Mouse (Mus musculus): ENCODE measurements around the gene Slc30a2. TPM values are rescaled to one million over a fixed set of nuclear protein-coding genes. Genes with fewer than 3 reads are reported as not detected.

The Slc30a2 gene
- polyA plus RNA-seq, 1 experiment = 0.35 TPM

GRCm38 (mm10) chr4:134359649-134360048 is 16.7 kb downstream of the Slc30a2 start:
- no peak overlapping the region for H3K4me2 ChIP-seq (ENCODE audit: low read depth)
- H3K4me3 ChIP-seq = no peak overlapping the region
- peaks cover 4% of the 10 kb centered on the region for H3K27me3 ChIP-seq (ENCODE audit: control insufficient read depth, insufficient read depth, insufficient read length)
- no peak for TF ChIP-seq SRF (IDR thresholded peaks at IDR 0.05; ENCODE audit: control insufficient read depth, insufficient read length, low read depth)
- no peak for TF ChIP-seq MYOG (IDR thresholded peaks at IDR 0.05; ENCODE audit: control insufficient read depth in 1 of 3, insufficient read depth in 1 of 3, insufficient read length in 2 of 3, low read depth in 2 of 3)
- no peak for TF ChIP-seq REST (IDR thresholded peaks at IDR 0.05; ENCODE audit: insufficient read depth, insufficient read length)
- no peak for TF ChIP-seq E2F4 (IDR thresholded peaks at IDR 0.05; ENCODE audit: insufficient read depth)
- no peak for TF ChIP-seq TCF12 (IDR thresholded peaks at IDR 0.05; ENCODE audit: insufficient read depth, poor library complexity, severe bottlenecking)
- TF ChIP-seq CEBPB (IDR thresholded peaks at IDR 0.05; ENCODE audit: insufficient read depth, poor library complexity, severe bottlenecking) = no peak
- no peak for TF ChIP-seq POLR2AphosphoS2 (IDR thresholded peaks at IDR 0.05; ENCODE audit: insufficient read length, low read depth)
- no peak for TF ChIP-seq MAX (IDR thresholded peaks at IDR 0.05; ENCODE audit: low read depth)
- no peak for TF ChIP-seq MYOD1 (IDR thresholded peaks at IDR 0.05; ENCODE audit: control insufficient read depth in 1 of 3, insufficient read length in 2 of 3, low read depth in 2 of 3)
- TF ChIP-seq TCF3 (IDR thresholded peaks at IDR 0.05; ENCODE audit: insufficient read length, low read depth) = no peak
- no peak for TF ChIP-seq USF1 (IDR thresholded peaks at IDR 0.05; ENCODE audit: low read depth)
- TF ChIP-seq POLR2A (IDR thresholded peaks at IDR 0.05; ENCODE audit: insufficient read length, low read depth) = no peak
- no peaks in the 10 kb centered on the region for H3K79me2 ChIP-seq (ENCODE audit: control insufficient read depth, insufficient read depth)
- no peaks in the 10 kb centered on the region for H3K36me3 ChIP-seq (ENCODE audit: control insufficient read depth, insufficient read depth)
- H3ac ChIP-seq (ENCODE audit: control insufficient read depth, insufficient read length) = no peak overlapping the region

GRCm38 (mm10) chr4:134361215-134361614 is 18.2 kb downstream of the Slc30a2 start:
- Histone ChIP-seq H3K36me3 (ENCODE audit: control insufficient read depth, insufficient read depth) (no peaks in the 10 kb centered on the region), H3K27me3 (ENCODE audit: control insufficient read depth, insufficient read depth, insufficient read length) (peaks cover 13% of the 10 kb centered on the region), H3K79me2 (ENCODE audit: control insufficient read depth, insufficient read depth) (no peaks in the 10 kb centered on the region), H3ac (ENCODE audit: control insufficient read depth, insufficient read length) (no peak overlapping the region), H3K4me2 (ENCODE audit: low read depth) (no peak overlapping the region), H3K4me3 (no peak overlapping the region)
- TF ChIP-seq REST (IDR thresholded peaks at IDR 0.05; ENCODE audit: insufficient read depth, insufficient read length) (no peak), CEBPB (IDR thresholded peaks at IDR 0.05; ENCODE audit: insufficient read depth, poor library complexity, severe bottlenecking) (no peak), TCF12 (IDR thresholded peaks at IDR 0.05; ENCODE audit: insufficient read depth, poor library complexity, severe bottlenecking) (no peak), TCF3 (IDR thresholded peaks at IDR 0.05; ENCODE audit: insufficient read length, low read depth) (no peak), MYOG (IDR thresholded peaks at IDR 0.05; ENCODE audit: control insufficient read depth in 1 of 3, insufficient read depth in 1 of 3, insufficient read length in 2 of 3, low read depth in 2 of 3) (no peak)

- H3K79me2 ChIP-seq (ENCODE audit: control insufficient read depth, insufficient read depth) = no peaks in the 10 kb centered on the region
- no peak overlapping the region for H3ac ChIP-seq (ENCODE audit: control insufficient read depth, insufficient read length)
- H3K4me2 ChIP-seq (ENCODE audit: low read depth) = no peak overlapping the region
- no peak overlapping the region for H3K4me3 ChIP-seq
- no peaks in the 10 kb centered on the region for H3K36me3 ChIP-seq (ENCODE audit: control insufficient read depth, insufficient read depth)
- TF ChIP-seq POLR2AphosphoS2 (IDR thresholded peaks at IDR 0.05; ENCODE audit: insufficient read length, low read depth) (no peak), TCF3 (IDR thresholded peaks at IDR 0.05; ENCODE audit: insufficient read length, low read depth) (no peak), MYOG (IDR thresholded peaks at IDR 0.05; ENCODE audit: control insufficient read depth in 1 of 3, insufficient read depth in 1 of 3, insufficient read length in 2 of 3, low read depth in 2 of 3) (no peak), MAX (IDR thresholded peaks at IDR 0.05; ENCODE audit: low read depth) (no peak), REST (IDR thresholded peaks at IDR 0.05; ENCODE audit: insufficient read depth, insufficient read length) (no peak), MYOD1 (IDR thresholded peaks at IDR 0.05; ENCODE audit: control insufficient read depth in 1 of 3, insufficient read length in 2 of 3, low read depth in 2 of 3) (no peak), TCF12 (IDR thresholded peaks at IDR 0.05; ENCODE audit: insufficient read depth, poor library complexity, severe bottlenecking) (no peak), SRF (IDR thresholded peaks at IDR 0.05; ENCODE audit: control insufficient read depth, insufficient read length, low read depth) (no peak), E2F4 (IDR thresholded peaks at IDR 0.05; ENCODE audit: insufficient read depth) (no peak), CEBPB (IDR thresholded peaks at IDR 0.05; ENCODE audit: insufficient read depth, poor library complexity, severe bottlenecking) (no peak), POLR2A (IDR thresholded peaks at IDR 0.05; ENCODE audit: insufficient read length, low read depth) (no peak), USF1 (IDR thresholded peaks at IDR 0.05; ENCODE audit: low read depth) (no peak)
- H3K27me3 ChIP-seq (ENCODE audit: control insufficient read depth, insufficient read depth, insufficient read length) = peaks cover 13% of the 10 kb centered on the region
Measured at GRCm38 (mm10) chr4:134362124-134362523, 19.1 kb downstream of the Slc30a2 start.

GRCm38 (mm10) chr4:134362586-134362985 is 19.6 kb downstream of the Slc30a2 start:
- TF ChIP-seq MYOD1 (IDR thresholded peaks at IDR 0.05; ENCODE audit: control insufficient read depth in 1 of 3, insufficient read length in 2 of 3, low read depth in 2 of 3) (no peak), E2F4 (IDR thresholded peaks at IDR 0.05; ENCODE audit: insufficient read depth) (no peak), USF1 (IDR thresholded peaks at IDR 0.05; ENCODE audit: low read depth) (no peak), MAX (IDR thresholded peaks at IDR 0.05; ENCODE audit: low read depth) (no peak), SRF (IDR thresholded peaks at IDR 0.05; ENCODE audit: control insufficient read depth, insufficient read length, low read depth) (no peak), MYOG (IDR thresholded peaks at IDR 0.05; ENCODE audit: control insufficient read depth in 1 of 3, insufficient read depth in 1 of 3, insufficient read length in 2 of 3, low read depth in 2 of 3) (no peak), CEBPB (IDR thresholded peaks at IDR 0.05; ENCODE audit: insufficient read depth, poor library complexity, severe bottlenecking) (no peak), REST (IDR thresholded peaks at IDR 0.05; ENCODE audit: insufficient read depth, insufficient read length) (no peak), POLR2A (IDR thresholded peaks at IDR 0.05; ENCODE audit: insufficient read length, low read depth) (no peak), TCF3 (IDR thresholded peaks at IDR 0.05; ENCODE audit: insufficient read length, low read depth) (no peak), TCF12 (IDR thresholded peaks at IDR 0.05; ENCODE audit: insufficient read depth, poor library complexity, severe bottlenecking) (no peak)
- H3K4me2 ChIP-seq (ENCODE audit: low read depth) = no peak overlapping the region
- no peak overlapping the region for H3K4me3 ChIP-seq
- H3ac ChIP-seq (ENCODE audit: control insufficient read depth, insufficient read length) = no peak overlapping the region
- no peaks in the 10 kb centered on the region for H3K36me3 ChIP-seq (ENCODE audit: control insufficient read depth, insufficient read depth)
- peaks cover 13% of the 10 kb centered on the region for H3K27me3 ChIP-seq (ENCODE audit: control insufficient read depth, insufficient read depth, insufficient read length)
- no peaks in the 10 kb centered on the region for H3K79me2 ChIP-seq (ENCODE audit: control insufficient read depth, insufficient read depth)

- TF ChIP-seq USF1 (IDR thresholded peaks at IDR 0.05; ENCODE audit: low read depth) = no peak
- no peak for TF ChIP-seq TCF3 (IDR thresholded peaks at IDR 0.05; ENCODE audit: insufficient read length, low read depth)
- TF ChIP-seq E2F4 (IDR thresholded peaks at IDR 0.05; ENCODE audit: insufficient read depth) = no peak
- TF ChIP-seq MYOD1 (IDR thresholded peaks at IDR 0.05; ENCODE audit: control insufficient read depth in 1 of 3, insufficient read length in 2 of 3, low read depth in 2 of 3) = no peak
- TF ChIP-seq TCF12 (IDR thresholded peaks at IDR 0.05; ENCODE audit: insufficient read depth, poor library complexity, severe bottlenecking) = no peak
- TF ChIP-seq CEBPB (IDR thresholded peaks at IDR 0.05; ENCODE audit: insufficient read depth, poor library complexity, severe bottlenecking) = no peak
- TF ChIP-seq MAX (IDR thresholded peaks at IDR 0.05; ENCODE audit: low read depth) = no peak
- TF ChIP-seq POLR2AphosphoS2 (IDR thresholded peaks at IDR 0.05; ENCODE audit: insufficient read length, low read depth) = no peak
- no peak for TF ChIP-seq SRF (IDR thresholded peaks at IDR 0.05; ENCODE audit: control insufficient read depth, insufficient read length, low read depth)
- TF ChIP-seq MYOG (IDR thresholded peaks at IDR 0.05; ENCODE audit: control insufficient read depth in 1 of 3, insufficient read depth in 1 of 3, insufficient read length in 2 of 3, low read depth in 2 of 3) = no peak
- no peak for TF ChIP-seq REST (IDR thresholded peaks at IDR 0.05; ENCODE audit: insufficient read depth, insufficient read length)
- TF ChIP-seq POLR2A (IDR thresholded peaks at IDR 0.05; ENCODE audit: insufficient read length, low read depth) = no peak
- no peaks in the 10 kb centered on the region for H3K79me2 ChIP-seq (ENCODE audit: control insufficient read depth, insufficient read depth)
- H3K4me3 ChIP-seq = no peak overlapping the region
- H3ac ChIP-seq (ENCODE audit: control insufficient read depth, insufficient read length) = no peak overlapping the region
- H3K27me3 ChIP-seq (ENCODE audit: control insufficient read depth, insufficient read depth, insufficient read length) = peaks cover 9% of the 10 kb centered on the region
- H3K4me2 ChIP-seq (ENCODE audit: low read depth) = no peak overlapping the region
- H3K36me3 ChIP-seq (ENCODE audit: control insufficient read depth, insufficient read depth) = no peaks in the 10 kb centered on the region
Measured at GRCm38 (mm10) chr4:134365280-134365679, 22.3 kb downstream of the Slc30a2 start.

Data from myocyte (in vitro differentiated cells).